Mouse (Mus musculus) liver, postnatal 0 days (tissue): Measurements from ENCODE around the gene Paox.
"Not testable (repeated sequence)": the region's sequence is repeated elsewhere in the genome, so short reads cannot be mapped to it uniquely, and the experiment has no call there.

ENCODE experiments used
- CTCF ChIP-seq: sonication (generic); IDR thresholded peaks from 2 replicates; pipeline ENCODE4 v1.5.1; 2016; ENCODE audit warnings: antibody characterized with exemption, low read depth
- EP300 ChIP-seq: IDR thresholded peaks from 2 replicates; pipeline ENCODE4 v1.6.1; 2016; ENCODE audit warnings: antibody characterized with exemption, low read depth, mild to moderate bottlenecking

DNA sequence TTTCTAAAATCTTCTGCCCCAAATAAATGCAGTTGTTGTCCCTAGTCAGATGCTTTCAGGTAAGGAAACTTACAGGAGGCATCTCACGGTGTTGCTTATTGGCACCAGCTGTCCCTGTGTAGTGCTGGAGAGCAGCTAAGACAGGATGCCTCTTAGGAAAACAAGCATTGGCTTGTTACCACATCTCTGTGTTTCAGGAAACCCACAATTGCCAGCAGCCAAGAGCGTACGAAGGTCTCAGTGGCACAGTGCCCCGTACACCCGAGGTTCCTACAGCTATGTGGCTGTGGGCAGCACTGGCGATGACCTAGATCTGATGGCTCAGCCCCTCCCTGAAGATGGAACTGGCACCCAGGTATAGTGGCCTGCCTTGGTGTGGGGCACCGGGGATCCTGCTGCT is 16.6 kb downstream of the Paox start:
- not testable (repeated sequence) for TF ChIP-seq EP300, CTCF
